Mouse (Mus musculus): ENCODE results near the gene Cldn19. TPM values are rescaled to one million over a fixed set of nuclear protein-coding genes. Genes with fewer than 3 reads are reported as not detected.
"Not testable (repeated sequence)": the region's sequence is repeated elsewhere in the genome, so short reads cannot be mapped to it uniquely, and the experiment has no call there.

Cldn19 gene
- polyA plus RNA-seq, 1 experiment from 2014 or later: 0.12 TPM

- peak overlapping the region; percentile 54; the same call in 1 of the 2 replicates for H3K27ac ChIP-seq
- H3K4me2 ChIP-seq (replicated peaks): no peak overlapping the region
- H3K4me3 ChIP-seq: no peak overlapping the region
- no peak for ATAC-seq (ENCODE audit: insufficient number of reproducible peaks, insufficient read depth, low FRiP score, low TSS enrichment)
- H3K36me3 ChIP-seq: no peaks in the 10 kb centered on the region
- H3K9me3 ChIP-seq: no peaks in the 10 kb centered on the region
- peaks cover 10% of the 10 kb centered on the region for H3K4me1 ChIP-seq
- H3K9ac ChIP-seq: no peak overlapping the region; the same call in 1 of the 2 replicates
- WGBS: 41% methylated on average over 9 of the region's 9 CpGs
- no peaks in the 10 kb centered on the region for H3K27me3 ChIP-seq
These were observed 1.1 kb upstream of the Cldn19 start for GRCm38 (mm10) chr4:119254012-119254618.

GRCm38 (mm10) chr4:119257083-119257482, 1.9 kb downstream of the Cldn19 start:
- H3K4me3 ChIP-seq: no peak overlapping the region
- ATAC-seq (ENCODE audit: insufficient number of reproducible peaks, insufficient read depth, low FRiP score, low TSS enrichment): no peak
- no peak overlapping the region for H3K9ac ChIP-seq
- H3K9me3 ChIP-seq: no peaks in the 10 kb centered on the region
- WGBS: 78% methylated on average over 6 of the region's 6 CpGs
- H3K4me1 ChIP-seq: peaks cover 10% of the 10 kb centered on the region
- H3K27ac ChIP-seq: no peak overlapping the region
- no peaks in the 10 kb centered on the region for H3K36me3 ChIP-seq
- H3K4me2 ChIP-seq (replicated peaks): no peak overlapping the region
- H3K27me3 ChIP-seq: no peaks in the 10 kb centered on the region

GRCm38 (mm10) chr4:119259344-119260254, 4.4 kb downstream of the Cldn19 start:
- WGBS: 84% methylated on average over 15 of the region's 15 CpGs
- Histone ChIP-seq H3K27me3 (no peaks in the 10 kb centered on the region), H3K9ac (no peak overlapping the region), H3K4me2 (replicated peaks) (no peak overlapping the region), H3K4me1 (peaks cover 2% of the 10 kb centered on the region; the same call in 1 of the 2 replicates), H3K27ac (no peak overlapping the region), H3K9me3 (no peaks in the 10 kb centered on the region), H3K4me3 (no peak overlapping the region), H3K36me3 (no peaks in the 10 kb centered on the region)
- no peak for ATAC-seq (ENCODE audit: insufficient number of reproducible peaks, insufficient read depth, low FRiP score, low TSS enrichment)

- H3K36me3 ChIP-seq: no peaks in the 10 kb centered on the region
- no peaks in the 10 kb centered on the region for H3K4me1 ChIP-seq
- H3K27me3 ChIP-seq: no peaks in the 10 kb centered on the region
- H3K9me3 ChIP-seq: no peaks in the 10 kb centered on the region
- ATAC-seq (ENCODE audit: insufficient number of reproducible peaks, insufficient read depth, low FRiP score, low TSS enrichment): no peak
- H3K9ac ChIP-seq: no peak overlapping the region
- no peak overlapping the region for H3K27ac ChIP-seq
- H3K4me2 ChIP-seq (replicated peaks): no peak overlapping the region
- 61% methylated on average over 7 of the region's 7 CpGs for WGBS
- H3K4me3 ChIP-seq: no peak overlapping the region
These were observed 6.0 kb downstream of the Cldn19 start for GRCm38 (mm10) chr4:119261087-119261713.

GRCm38 (mm10) chr4:119262483-119262882, 7.3 kb downstream of the Cldn19 start:
- H3K36me3 ChIP-seq: no peaks in the 10 kb centered on the region
- no peak overlapping the region for H3K4me2 ChIP-seq (replicated peaks)
- H3K27me3 ChIP-seq: no peaks in the 10 kb centered on the region
- WGBS: 90% methylated on average over 5 of the region's 5 CpGs
- ATAC-seq (ENCODE audit: insufficient number of reproducible peaks, insufficient read depth, low FRiP score, low TSS enrichment): no peak
- H3K9me3 ChIP-seq: no peaks in the 10 kb centered on the region
- H3K4me3 ChIP-seq: no peak overlapping the region
- no peak overlapping the region for H3K27ac ChIP-seq
- no peaks in the 10 kb centered on the region for H3K4me1 ChIP-seq
- H3K9ac ChIP-seq: no peak overlapping the region

- no peak overlapping the region for H3K9ac ChIP-seq
- ATAC-seq (ENCODE audit: insufficient number of reproducible peaks, insufficient read depth, low FRiP score, low TSS enrichment): no peak
- H3K4me1 ChIP-seq: no peaks in the 10 kb centered on the region
- no peaks in the 10 kb centered on the region for H3K9me3 ChIP-seq
- no peak overlapping the region for H3K4me3 ChIP-seq
- no peak overlapping the region for H3K27ac ChIP-seq
- no peaks in the 10 kb centered on the region for H3K27me3 ChIP-seq
- H3K4me2 ChIP-seq (replicated peaks): no peak overlapping the region
- WGBS: 77% methylated on average over 3 of the region's 3 CpGs
- H3K36me3 ChIP-seq: no peaks in the 10 kb centered on the region
These were observed 8.2 kb downstream of the Cldn19 start for GRCm38 (mm10) chr4:119263459-119263858.

- Histone ChIP-seq H3K36me3 (peaks cover 17% of the 10 kb centered on the region), H3K9me3 (no peaks in the 10 kb centered on the region), H3K27ac (no peak overlapping the region), H3K9ac (no peak overlapping the region), H3K4me1 (no peaks in the 10 kb centered on the region), H3K27me3 (no peaks in the 10 kb centered on the region), H3K4me2 (replicated peaks) (no peak overlapping the region), H3K4me3 (no peak overlapping the region)
- 74% methylated on average over 13 of the region's 13 CpGs for WGBS
- no peak for ATAC-seq (ENCODE audit: insufficient number of reproducible peaks, insufficient read depth, low FRiP score, low TSS enrichment)
These were observed 11.4 kb downstream of the Cldn19 start for GRCm38 (mm10) chr4:119266606-119267005.

GRCm38 (mm10) chr4:119274627-119275026, 19.4 kb downstream of the Cldn19 start:
- Histone ChIP-seq H3K36me3 (peaks cover 89% of the 10 kb centered on the region), H3K9me3 (no peaks in the 10 kb centered on the region), H3K9ac (no peak overlapping the region), H3K27ac (no peak overlapping the region), H3K4me1 (no peaks in the 10 kb centered on the region), H3K4me2 (replicated peaks) (no peak overlapping the region), H3K27me3 (no peaks in the 10 kb centered on the region), H3K4me3 (no peak overlapping the region)
- no peak for ATAC-seq (ENCODE audit: insufficient number of reproducible peaks, insufficient read depth, low FRiP score, low TSS enrichment)
- WGBS: 76% methylated on average over 1 of the region's 1 CpGs

GRCm38 (mm10) chr4:119275226-119275625, 20.0 kb downstream of the Cldn19 start:
- H3K9ac ChIP-seq: no peak overlapping the region
- H3K4me1 ChIP-seq: no peaks in the 10 kb centered on the region
- no peaks in the 10 kb centered on the region for H3K27me3 ChIP-seq
- H3K36me3 ChIP-seq: peaks cover 91% of the 10 kb centered on the region
- ATAC-seq (ENCODE audit: insufficient number of reproducible peaks, insufficient read depth, low FRiP score, low TSS enrichment): no peak
- H3K27ac ChIP-seq: no peak overlapping the region
- no peak overlapping the region for H3K4me2 ChIP-seq (replicated peaks)
- no peak overlapping the region for H3K4me3 ChIP-seq
- no peaks in the 10 kb centered on the region for H3K9me3 ChIP-seq
- 81% methylated on average over 2 of the region's 2 CpGs for WGBS

GRCm38 (mm10) chr4:119275726-119276125, 20.5 kb downstream of the Cldn19 start:
- whole genome bisulfite sequencing: 81% methylated on average over 2 of the region's 2 CpGs

GRCm38 (mm10) chr4:119278784-119279183, 23.6 kb downstream of the Cldn19 start:
- H3K4me2 ChIP-seq (replicated peaks); H3K9ac ChIP-seq; H3K4me1 ChIP-seq; ATAC-seq (ENCODE audit: insufficient number of reproducible peaks, insufficient read depth, low FRiP score, low TSS enrichment); H3K27me3 ChIP-seq; H3K4me3 ChIP-seq; H3K27ac ChIP-seq; H3K9me3 ChIP-seq: not testable (repeated sequence)
- H3K36me3 ChIP-seq: peaks cover 91% of the 10 kb centered on the region
- WGBS: 90% methylated on average over 15 of the region's 15 CpGs

More at GRCm38 (mm10) chr4:119275726-119276125, 20.5 kb downstream of the Cldn19 start:
- Histone ChIP-seq H3K27ac (no peak overlapping the region), H3K36me3 (peaks cover 89% of the 10 kb centered on the region), H3K4me1 (no peaks in the 10 kb centered on the region), H3K27me3 (no peaks in the 10 kb centered on the region), H3K9me3 (no peaks in the 10 kb centered on the region), H3K9ac (no peak overlapping the region), H3K4me2 (replicated peaks) (no peak overlapping the region), H3K4me3 (no peak overlapping the region)
- ATAC-seq (ENCODE audit: insufficient number of reproducible peaks, insufficient read depth, low FRiP score, low TSS enrichment): no peak
